Mouse (Mus musculus) embryonic fibroblast, embryonic 13.5 days (primary cell): ENCODE measurements at regions not wholly inside any gene's neighbourhood (a gene's known extent, or its start where the extent isn't known, plus 50 kb on each side); places are given as distances from the start of the nearest gene placed in this dataset.

ENCODE experiments used
- H3K27ac ChIP-seq: 2 replicates; pipeline ENCODE4 v1.5.1; 2012; ENCODE audit warnings: low read length, control low read depth, inconsistent platforms; ENCODE audit not compliant: insufficient read depth
- H3K4me1 ChIP-seq: 2 replicates; pipeline ENCODE4 v1.6.1; 2011; ENCODE audit warnings: low read length; ENCODE audit not compliant: control insufficient read depth, insufficient read depth
- H3K4me3 ChIP-seq: 2 replicates; pipeline ENCODE4 v1.5.1; 2011; ENCODE audit warnings: mild to moderate bottlenecking, control low read depth, low read length; ENCODE audit not compliant: insufficient read depth
- CTCF ChIP-seq: IDR thresholded peaks from 2 replicates; pipeline ENCODE4 v1.5.1; 2011; ENCODE audit warnings: mild to moderate bottlenecking, control low read depth, low read length, moderate library complexity, borderline replicate concordance; ENCODE audit not compliant: insufficient read depth
- POLR2A ChIP-seq: IDR thresholded peaks from 2 replicates; pipeline ENCODE4 v1.6.1; 2011; ENCODE audit warnings: low read depth, mild to moderate bottlenecking, control low read depth, low read length, moderate library complexity

DNA sequence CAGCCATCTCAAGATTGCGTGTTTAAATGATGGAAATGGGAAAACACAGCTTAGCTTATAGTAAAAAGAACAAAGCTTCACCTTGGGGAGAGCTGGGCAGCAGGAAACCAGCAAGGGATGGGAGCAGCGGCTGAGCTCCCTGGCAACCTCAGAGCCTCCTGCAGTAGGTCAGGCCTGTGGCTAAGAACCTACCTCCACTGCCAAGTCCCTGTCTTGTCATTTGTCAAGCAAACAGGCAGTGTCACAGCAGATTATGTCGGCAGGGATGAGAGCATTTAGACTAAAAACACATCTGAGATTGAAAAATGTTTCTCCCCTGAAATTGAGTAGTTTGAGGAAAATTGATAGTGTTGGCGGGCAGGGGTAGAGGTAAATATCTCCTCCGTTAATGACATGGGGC, 214.8 kb downstream of the Abcc12 start:
- no peak overlapping the region for H3K27ac ChIP-seq
- no peak for TF ChIP-seq POLR2A
- no peak for TF ChIP-seq CTCF
- H3K4me1 ChIP-seq: no peaks in the 10 kb centered on the region
- no peak overlapping the region for H3K4me3 ChIP-seq

DNA sequence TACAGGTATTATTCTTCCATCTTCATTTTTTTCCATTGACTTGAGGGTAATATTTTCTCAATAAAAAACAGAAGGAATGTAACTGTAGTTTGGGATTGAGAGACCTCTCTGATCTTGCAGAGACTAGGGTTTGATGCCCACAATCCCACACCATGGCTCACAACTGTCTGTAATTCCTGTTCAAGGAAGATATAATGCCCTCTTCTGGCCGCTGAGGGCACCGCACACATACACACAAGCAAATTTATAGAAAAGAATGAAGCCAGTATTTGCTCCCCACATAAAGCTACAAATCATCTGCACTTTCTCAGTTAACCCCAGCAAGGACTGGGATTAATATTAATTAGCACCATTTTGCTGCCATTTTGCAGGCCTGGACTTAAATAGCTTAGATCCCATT, 215.6 kb downstream of the Abcc12 start:
- TF ChIP-seq POLR2A (no peak), CTCF (no peak)

DNA sequence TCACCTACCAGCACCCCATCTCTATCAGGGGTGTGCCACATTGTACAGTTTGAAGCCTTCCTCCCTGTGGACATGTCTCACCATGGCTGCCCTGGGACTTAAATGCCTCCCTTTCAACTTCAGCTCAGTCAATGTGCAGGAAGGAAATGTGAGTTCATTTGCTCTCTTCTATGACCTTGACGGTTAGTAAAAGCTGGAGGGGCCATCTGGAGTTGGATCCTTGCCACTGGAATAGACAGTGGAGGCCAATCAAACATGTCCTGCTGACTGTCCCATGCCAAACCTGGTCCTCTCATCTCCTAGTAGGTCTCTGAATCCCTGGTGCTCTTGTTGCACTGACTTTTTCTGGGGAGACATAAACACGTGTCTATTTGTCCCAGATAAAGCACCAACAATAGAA, 220.2 kb downstream of the Abcc12 start:
- TF ChIP-seq CTCF (no peak), POLR2A (no peak)
- no peaks in the 10 kb centered on the region for H3K4me1 ChIP-seq
- H3K27ac ChIP-seq: no peak overlapping the region
- H3K4me3 ChIP-seq: no peak overlapping the region

More for the DNA sequence above, 215.6 kb downstream of the Abcc12 start:
- no peaks in the 10 kb centered on the region for H3K4me1 ChIP-seq
- H3K4me3 ChIP-seq: no peak overlapping the region
- H3K27ac ChIP-seq: no peak overlapping the region

DNA sequence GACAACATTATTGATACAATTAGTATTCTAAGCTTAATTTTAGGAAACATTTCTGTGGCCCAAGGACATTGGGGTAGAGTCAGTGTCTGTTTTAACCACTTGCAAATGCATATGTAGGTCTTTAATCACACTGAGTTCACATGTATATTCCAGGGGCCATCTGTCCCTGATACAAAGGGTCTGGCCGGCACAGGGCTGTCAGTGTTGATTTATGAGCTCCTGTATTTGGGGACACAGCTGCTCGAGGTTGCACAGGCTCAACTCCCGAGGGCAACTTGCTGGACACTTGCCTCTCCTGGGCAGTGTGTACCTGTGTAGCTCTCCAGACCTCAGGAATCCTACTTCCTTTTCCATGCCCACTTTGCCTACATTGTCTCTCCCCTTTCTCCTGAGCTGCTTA, 221.0 kb downstream of the Abcc12 start:
- Histone ChIP-seq H3K27ac (no peak overlapping the region), H3K4me3 (no peak overlapping the region), H3K4me1 (no peaks in the 10 kb centered on the region)
- no peak for TF ChIP-seq POLR2A

DNA sequence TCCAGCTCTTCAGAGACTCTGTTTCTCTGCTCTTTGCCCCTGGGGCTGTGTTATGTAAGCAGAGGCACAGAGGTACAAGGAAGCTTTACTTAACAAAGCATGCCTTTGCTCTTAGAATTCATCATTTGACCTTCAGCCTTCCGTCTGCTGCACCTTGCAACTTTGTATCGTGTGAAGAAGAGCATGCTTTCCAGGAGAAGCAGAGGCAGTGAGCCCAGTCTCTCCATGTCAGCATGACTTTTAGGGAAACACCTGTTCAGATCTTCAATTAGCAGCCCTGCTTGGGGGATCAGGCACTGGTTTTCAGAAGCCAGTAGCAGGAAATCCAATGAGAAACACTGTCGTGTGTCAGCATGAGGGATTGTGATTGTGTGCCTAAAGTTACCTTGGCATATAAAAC, 226.7 kb downstream of the Abcc12 start:
- TF ChIP-seq POLR2A: no peak
- TF ChIP-seq CTCF: no peak
- Histone ChIP-seq H3K4me3 (no peak overlapping the region), H3K4me1 (no peaks in the 10 kb centered on the region), H3K27ac (no peak overlapping the region)

DNA sequence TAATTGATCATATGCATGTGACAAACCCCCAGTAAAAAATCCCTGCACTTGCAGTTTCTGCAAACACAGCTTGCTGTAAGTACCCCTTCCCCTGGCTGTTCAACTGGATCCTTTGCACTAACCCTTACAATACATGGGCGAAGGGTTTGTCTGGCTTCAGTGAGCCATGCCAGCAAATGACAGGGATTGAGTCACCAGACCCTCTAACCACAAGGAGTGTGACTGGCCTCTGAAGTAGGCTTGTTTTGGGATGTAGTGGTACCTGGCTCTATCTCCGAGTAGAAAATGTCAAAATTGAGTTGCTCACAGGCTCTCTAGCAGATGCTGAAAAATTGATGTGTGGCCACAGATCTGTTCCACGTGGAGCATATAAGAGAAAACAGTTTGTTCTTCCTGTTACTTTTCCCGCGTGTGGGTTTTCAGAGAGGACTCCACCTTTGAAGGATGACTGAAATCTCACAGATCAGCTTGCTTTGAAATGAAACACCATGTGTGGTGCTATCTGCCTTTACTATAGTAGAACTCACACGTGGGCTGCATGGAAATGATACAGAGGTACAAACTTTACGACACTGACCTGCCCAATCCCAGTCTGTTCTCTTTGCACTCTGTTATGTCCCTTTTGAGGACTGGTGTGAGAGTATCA, 228.8 kb downstream of the Abcc12 start:
- H3K27ac ChIP-seq: no peak overlapping the region
- H3K4me1 ChIP-seq: no peaks in the 10 kb centered on the region
- H3K4me3 ChIP-seq: no peak overlapping the region
- TF ChIP-seq POLR2A (no peak), CTCF (no peak)

DNA sequence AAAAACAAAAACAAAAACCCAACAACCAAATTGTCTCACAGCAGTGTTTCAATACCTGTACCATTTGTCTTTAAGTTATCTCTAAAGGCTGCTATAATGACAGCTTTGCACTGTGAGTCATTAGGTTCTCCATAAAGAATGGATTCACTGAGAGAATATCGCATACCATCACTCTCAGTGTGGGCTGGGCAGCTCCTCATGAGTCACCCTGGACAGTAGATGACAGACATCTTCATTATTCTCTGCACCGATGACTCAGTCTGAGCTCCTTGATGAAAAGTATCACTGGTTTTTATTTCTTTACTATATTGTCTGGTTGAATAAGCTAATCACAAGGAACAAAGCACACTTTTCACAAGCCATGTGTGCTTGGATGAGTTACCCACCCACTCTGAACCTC, 230.4 kb downstream of the Abcc12 start:
- Histone ChIP-seq H3K27ac (no peak overlapping the region), H3K4me1 (no peaks in the 10 kb centered on the region), H3K4me3 (no peak overlapping the region)
- TF ChIP-seq POLR2A (no peak), CTCF (no peak)

DNA sequence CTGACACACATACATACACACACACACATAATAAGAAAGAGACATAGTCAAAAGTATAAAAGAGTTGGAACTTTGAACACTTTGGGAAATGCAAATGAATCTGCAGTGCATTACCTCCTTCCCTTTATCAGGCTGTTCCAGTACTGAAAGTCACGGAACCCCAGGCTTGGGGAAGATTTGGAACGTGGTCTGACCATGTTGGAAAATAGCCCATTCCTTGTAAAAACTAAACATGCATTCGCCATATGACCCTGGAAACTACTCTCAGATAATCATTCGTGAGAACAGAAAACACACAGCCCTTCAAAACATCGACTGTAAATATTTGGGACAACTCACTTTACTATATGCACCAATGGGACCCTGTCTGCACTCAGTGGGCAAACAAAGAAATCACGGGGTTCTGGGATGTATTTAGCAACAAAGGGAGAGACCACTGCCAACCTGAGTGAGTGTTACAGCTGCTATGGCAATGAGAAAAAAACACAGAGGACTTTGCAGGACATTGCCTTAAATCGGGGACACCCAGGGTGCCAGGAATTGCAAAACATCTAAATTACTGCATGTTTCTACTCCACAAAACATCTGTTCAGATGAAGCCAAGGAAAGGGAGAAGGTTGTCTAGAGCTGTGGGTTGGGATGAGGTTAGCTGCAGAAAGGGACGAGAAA, 238.3 kb downstream of the Abcc12 start:
- TF ChIP-seq POLR2A: no peak
- no peak for TF ChIP-seq CTCF
- no peak overlapping the region for H3K27ac ChIP-seq
- no peak overlapping the region for H3K4me3 ChIP-seq
- H3K4me1 ChIP-seq: no peaks in the 10 kb centered on the region

DNA sequence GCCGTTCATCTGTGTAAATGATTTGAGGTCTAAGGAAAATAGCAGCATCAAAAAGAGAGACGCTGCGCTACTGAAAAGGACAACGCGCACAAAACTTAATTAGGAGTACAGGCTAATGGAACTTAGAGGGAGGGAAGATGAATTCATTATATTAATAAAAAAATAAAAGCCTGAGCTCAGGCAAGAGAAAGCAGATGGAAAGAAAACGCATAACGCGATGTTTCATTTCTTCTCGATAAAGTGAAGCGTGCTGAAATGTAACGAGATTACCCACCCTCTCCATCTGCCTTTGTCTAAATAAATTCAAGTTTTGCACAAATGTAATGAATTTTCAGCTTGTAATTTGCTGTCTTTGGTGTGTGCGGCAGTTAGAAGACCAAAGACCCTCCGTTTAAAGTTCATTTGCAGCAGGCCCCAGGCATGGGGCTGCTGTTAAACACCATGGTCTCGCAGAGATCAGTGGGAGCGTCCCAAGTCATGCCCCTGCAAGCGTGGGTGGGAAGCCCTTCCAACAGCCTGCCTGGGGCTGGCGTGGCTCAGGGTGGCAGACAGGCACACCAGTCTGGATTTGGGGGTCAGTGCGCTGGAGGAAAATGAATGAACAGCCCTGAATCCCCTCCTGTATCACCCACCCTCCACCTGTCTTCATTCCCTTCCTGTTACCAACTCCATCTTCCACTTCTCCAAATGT, 241.8 kb downstream of the Abcc12 start:
- no peaks in the 10 kb centered on the region for H3K4me1 ChIP-seq
- no peak overlapping the region for H3K27ac ChIP-seq
- TF ChIP-seq POLR2A (no peak), CTCF (no peak)
- no peak overlapping the region for H3K4me3 ChIP-seq

DNA sequence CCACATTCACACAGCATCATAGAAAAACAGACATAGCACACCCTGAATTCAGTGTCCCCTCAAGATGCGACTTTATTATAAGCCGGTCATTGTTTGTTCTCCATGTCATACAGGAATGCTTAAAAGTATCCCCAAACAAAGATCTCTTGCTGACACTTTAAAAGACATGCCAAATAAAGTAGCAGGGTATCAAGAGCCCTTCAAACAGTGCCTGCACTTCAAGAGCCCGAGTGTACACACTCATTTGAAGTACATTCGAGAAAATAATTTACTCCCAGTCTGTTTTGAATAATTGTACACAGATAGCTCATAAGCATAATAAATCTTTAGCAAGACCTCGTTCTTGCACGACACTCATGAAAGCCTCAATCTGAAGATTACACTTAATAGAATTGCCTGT, 249.1 kb downstream of the Abcc12 start:
- H3K4me3 ChIP-seq: no peak overlapping the region
- TF ChIP-seq POLR2A: no peak
- H3K27ac ChIP-seq: no peak overlapping the region
- no peaks in the 10 kb centered on the region for H3K4me1 ChIP-seq
